Mouse (Mus musculus) brain, adult 10 weeks (tissue): Measurements from ENCODE around the gene Tepp. TPM values are rescaled to one million over a fixed set of nuclear protein-coding genes. Genes with fewer than 3 reads are reported as not detected.

Experiments used
- polyA plus RNA-seq: library from polyadenylated mRNA; stranded (reverse); fragments of 350-450 nt; fragmentation: Illumina TruSeq; extraction: RNeasy Lipid Tissue Mini Kit (QIAGEN cat#74804); gene quantifications from one replicate; pipeline ENCODE4 v1.2.3, GENCODE M21; 2015; ENCODE audit warnings: low read depth, low replicate concordance

Tepp gene
- polyA plus RNA-seq: not detected

DNA sequence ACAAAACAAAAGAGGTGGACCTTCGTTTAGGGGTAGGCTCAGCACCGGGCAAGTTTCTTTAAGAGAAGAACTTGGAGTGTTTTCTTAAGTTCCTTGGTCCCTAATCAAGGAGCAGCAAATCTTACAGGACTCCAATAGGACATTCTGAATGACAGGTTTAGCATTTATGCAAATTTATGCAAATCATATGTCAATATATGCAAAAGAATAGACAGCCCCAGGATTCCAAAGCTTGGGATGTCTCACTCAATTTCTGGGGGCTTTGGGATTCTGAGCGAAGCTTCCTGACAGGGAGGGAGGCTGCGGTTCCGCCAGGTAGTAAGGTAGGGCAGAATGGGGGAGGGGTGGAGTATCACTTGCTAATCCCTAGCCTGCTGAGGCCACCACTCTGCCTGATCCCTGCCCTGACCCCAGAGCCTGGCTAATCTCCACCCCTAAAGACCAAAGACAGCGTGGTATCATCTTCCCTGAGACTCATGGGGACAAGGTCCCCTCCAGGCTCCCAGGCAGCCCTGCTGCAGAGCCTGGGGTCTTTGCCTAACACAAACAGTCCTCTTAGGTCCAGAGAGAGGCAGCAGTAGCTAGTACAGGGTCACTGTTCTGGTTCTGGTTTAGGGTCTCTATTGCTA, at the start of gene Tepp:
TSS of gene Tepp (plus strand) at position 225 of the 629 bp plus-strand sequence.

DNA sequence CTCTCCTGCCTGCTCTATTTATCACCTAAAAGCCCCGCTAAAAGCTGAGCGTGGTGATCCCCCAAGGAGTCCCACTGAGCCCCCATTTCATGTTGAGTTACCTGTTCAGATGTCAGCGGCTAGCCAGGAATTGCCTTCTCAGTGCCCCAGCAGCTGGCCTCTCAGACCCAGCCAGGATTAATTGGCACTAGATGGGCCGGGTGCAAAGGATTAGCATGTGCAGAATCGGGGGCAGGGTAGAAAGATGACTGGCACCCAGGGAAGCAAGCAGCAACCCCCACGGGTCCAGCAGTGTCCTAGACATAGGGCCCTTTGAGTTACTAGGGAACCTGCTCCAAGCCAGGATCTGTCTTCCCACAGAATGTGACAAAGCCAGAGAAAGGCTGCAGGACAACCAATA, 3.9 kb upstream of the Tepp start, which contains the start of gene Cngb1:
TSS of gene Cngb1 (minus strand) at position 155 of the 400 bp plus-strand sequence.

DNA sequence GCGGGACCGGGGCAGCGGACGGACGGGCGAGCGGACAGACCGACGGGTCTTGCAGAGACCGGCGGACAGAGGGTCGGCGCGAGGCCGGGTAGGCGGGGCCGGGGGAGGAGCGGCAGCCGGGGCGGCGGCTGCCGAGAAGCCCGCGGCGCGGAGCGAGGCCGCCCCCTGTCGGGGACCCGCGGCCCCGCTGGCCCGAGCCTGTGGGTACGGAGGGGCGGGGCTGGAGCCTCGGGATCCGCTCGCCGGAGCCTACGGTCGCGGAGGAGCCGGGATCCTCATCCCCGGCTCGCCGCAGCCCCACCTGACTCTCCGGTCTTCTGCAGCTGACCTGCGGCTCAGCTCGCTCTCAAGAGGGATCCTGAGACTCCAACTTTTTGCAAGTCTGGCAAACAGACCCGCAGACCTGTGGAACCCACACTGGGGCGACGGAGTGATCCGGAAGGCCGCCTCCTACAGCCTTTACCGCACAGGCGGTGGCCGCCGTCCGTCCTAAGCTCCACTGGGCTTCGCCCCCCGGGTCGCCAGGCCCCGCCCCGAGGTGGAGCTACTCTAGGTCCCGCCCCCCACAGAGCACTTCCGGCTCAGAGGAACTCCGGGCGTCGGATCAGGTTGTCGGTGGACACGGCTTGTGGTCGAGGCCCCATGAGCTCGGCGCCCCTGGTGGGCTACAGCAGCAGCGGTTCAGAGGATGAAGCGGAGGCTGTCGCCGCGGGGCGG, 21.5 kb downstream of the Tepp start, which contains the start of the genes Zfp319 and Usb1:
TSS of gene Zfp319 (minus strand) at position 231 of the 717 bp plus-strand sequence.
TSS of gene Usb1 (plus strand) at position 565 of the 717 bp plus-strand sequence.

DNA sequence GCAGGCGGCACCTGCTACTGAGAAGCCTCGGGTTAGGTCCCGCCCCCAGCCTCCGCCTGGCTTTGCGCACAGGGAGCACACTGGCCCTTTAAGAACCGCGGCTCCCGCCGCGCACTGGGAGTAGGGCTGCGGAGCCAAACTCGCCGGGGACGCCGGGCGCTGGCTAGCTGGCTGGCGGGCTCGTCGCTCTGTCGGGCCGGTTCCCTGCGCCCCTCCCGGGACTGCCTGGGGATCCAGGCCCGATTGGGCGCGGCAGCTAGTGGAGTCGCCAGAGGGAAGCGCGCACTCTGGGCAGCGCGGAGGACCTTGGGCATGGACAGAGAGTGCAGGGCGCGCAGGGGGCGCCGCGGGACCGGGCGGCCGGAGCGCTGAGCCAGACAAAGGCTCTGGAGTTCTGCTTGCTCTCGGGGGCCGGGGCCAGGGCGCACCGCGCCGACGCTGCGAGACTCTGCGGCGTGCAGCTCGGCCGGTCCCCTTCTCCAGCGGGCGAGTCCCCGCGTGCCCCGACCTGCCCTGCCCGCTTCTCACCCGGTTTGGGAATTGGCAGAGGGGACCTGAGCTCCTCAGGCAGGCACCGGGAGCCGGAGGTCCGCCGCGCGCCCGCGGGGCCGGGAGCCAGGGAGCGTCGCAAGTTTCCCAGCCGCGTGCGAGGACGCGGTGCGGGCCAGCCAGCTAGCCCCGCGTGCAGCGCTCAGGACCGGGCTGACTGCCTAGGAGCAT, 41.9 kb downstream of the Tepp start, which contains the start of gene Mmp15:
TSS of gene Mmp15 (plus strand) at position 118 of the 720 bp plus-strand sequence.

Other genes with a start within 250 kb of the Tepp start
- 26.7 TPM for gene Katnb1, start 229.4 kb upstream of the Tepp start, polyA plus RNA-seq
- gene Kifc3, start 107.8 kb upstream of the Tepp start, polyA plus RNA-seq: 34.2 TPM
- gene Cngb1, start 4.0 kb upstream of the Tepp start, polyA plus RNA-seq: 0.21 TPM
- gene Zfp319, start 21.4 kb downstream of the Tepp start, polyA plus RNA-seq: 7.8 TPM
- gene Usb1, start 21.7 kb downstream of the Tepp start, polyA plus RNA-seq: 10.5 TPM
- gene Mmp15, start 41.7 kb downstream of the Tepp start, polyA plus RNA-seq: 9.5 TPM
- gene Cfap20, start 124.3 kb downstream of the Tepp start, polyA plus RNA-seq: 77.2 TPM
- 79.1 TPM for gene Csnk2a2, start 179.5 kb downstream of the Tepp start, polyA plus RNA-seq
- gene Ccdc113, start 223.5 kb downstream of the Tepp start, polyA plus RNA-seq: 4.7 TPM